Mouse (Mus musculus): ENCODE data around the gene Kif27. TPM values are rescaled to one million over a fixed set of nuclear protein-coding genes. Genes with fewer than 3 reads are reported as not detected.

Gene Kif27
- polyA plus RNA-seq, 1 experiment = 0.02 TPM

- Histone ChIP-seq H3K27ac (ENCODE audit: insufficient read depth, low read length) (no peak overlapping the region), H3K36me3 (ENCODE audit: control insufficient read depth, insufficient read depth, low read length) (no peaks in the 10 kb centered on the region), H3K27me3 (ENCODE audit: control insufficient read depth, insufficient read depth, low read length) (no peaks in the 10 kb centered on the region), H3K4me3 (ENCODE audit: extremely low read depth, insufficient read depth, insufficient read length) (no peak overlapping the region), H3K4me1 (ENCODE audit: control insufficient read depth, insufficient read depth, insufficient read length) (no peaks in the 10 kb centered on the region)
- WGBS = 76% methylated on average over 8 of the region's 8 CpGs
- no peak for TF ChIP-seq POLR2A (IDR thresholded peaks at IDR 0.05; ENCODE audit: low read depth, low read length)
- no peak for DNase-seq (ENCODE audit: low read depth in 1 of 2, low spot score in 2 of 2)
Observed at GRCm38 (mm10) chr13:58364353-58365175, 5.6 kb upstream of the Kif27 start.

GRCm38 (mm10) chr13:58359304-58359653 is 357 bp upstream of the Kif27 start:
- Histone ChIP-seq H3K27ac (ENCODE audit: insufficient read depth, low read length) (no peak overlapping the region), H3K4me1 (ENCODE audit: control insufficient read depth, insufficient read depth, insufficient read length) (no peaks in the 10 kb centered on the region)
- 23% methylated on average over 7 of the region's 7 CpGs for WGBS

DNA sequence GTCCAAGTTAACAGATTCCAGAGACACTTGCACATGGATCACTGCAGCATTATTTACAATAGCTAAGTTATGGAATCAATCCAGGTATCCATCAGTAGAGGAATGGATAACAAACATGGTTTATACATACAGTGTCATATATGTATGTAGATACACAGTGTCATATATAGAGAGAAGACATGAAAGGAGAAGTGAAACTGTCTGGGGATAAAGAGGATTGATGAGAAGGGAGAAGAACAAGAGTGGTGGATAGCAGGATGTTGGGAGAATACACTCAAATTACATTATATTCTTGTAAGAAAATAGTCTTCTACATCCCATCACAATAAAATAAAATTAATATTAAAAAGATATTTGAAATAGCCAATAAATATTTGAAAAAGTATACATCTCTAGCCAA is 5.9 kb downstream of the Kif27 start:
- Histone ChIP-seq H3K36me3 (ENCODE audit: control insufficient read depth, insufficient read depth, low read length) (no peaks in the 10 kb centered on the region), H3K27ac (ENCODE audit: insufficient read depth, low read length) (no peak overlapping the region), H3K4me3 (ENCODE audit: extremely low read depth, insufficient read depth, insufficient read length) (no peak overlapping the region), H3K4me1 (ENCODE audit: control insufficient read depth, insufficient read depth, insufficient read length) (no peaks in the 10 kb centered on the region), H3K27me3 (ENCODE audit: control insufficient read depth, insufficient read depth, low read length) (no peaks in the 10 kb centered on the region)
- no peak for TF ChIP-seq POLR2A (IDR thresholded peaks at IDR 0.05; ENCODE audit: low read depth, low read length)
- TF ChIP-seq CTCF (IDR thresholded peaks at IDR 0.05; ENCODE audit: extremely low read depth, insufficient read depth, insufficient read length, insufficient replicate concordance) = no peak
- no peak for DNase-seq (ENCODE audit: low read depth in 1 of 2, low spot score in 2 of 2)

More at GRCm38 (mm10) chr13:58359304-58359653, 357 bp upstream of the Kif27 start:
- DNase-seq (ENCODE audit: low read depth in 1 of 2, low spot score in 2 of 2) = no peak
- no peaks in the 10 kb centered on the region for H3K36me3 ChIP-seq (ENCODE audit: control insufficient read depth, insufficient read depth, low read length)
- TF ChIP-seq CTCF (IDR thresholded peaks at IDR 0.05; ENCODE audit: extremely low read depth, insufficient read depth, insufficient read length, insufficient replicate concordance) (no peak), POLR2A (IDR thresholded peaks at IDR 0.05; ENCODE audit: low read depth, low read length) (no peak)
- no peaks in the 10 kb centered on the region for H3K27me3 ChIP-seq (ENCODE audit: control insufficient read depth, insufficient read depth, low read length)
- peak overlapping the region; percentile 33; the same call in 1 of the 2 replicates for H3K4me3 ChIP-seq (ENCODE audit: extremely low read depth, insufficient read depth, insufficient read length)

DNA sequence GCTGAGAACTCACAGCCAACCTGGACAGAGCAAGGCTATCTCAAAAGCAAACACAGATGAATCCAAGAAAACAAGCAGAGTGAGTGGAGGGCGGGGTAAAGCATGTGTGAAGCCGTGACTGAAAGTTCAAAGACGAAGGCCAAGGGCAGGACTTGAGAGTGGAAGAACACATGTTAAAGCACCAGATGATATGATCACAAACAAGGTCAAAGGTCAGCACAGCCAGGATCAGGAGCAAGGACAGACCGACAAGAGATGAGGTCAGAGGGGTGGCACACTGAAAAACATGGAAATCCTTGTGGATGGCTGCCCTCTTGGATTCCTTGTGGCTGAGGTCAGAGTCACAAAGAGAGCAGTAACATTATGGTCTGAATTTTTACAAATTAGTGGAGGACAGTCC is 8.3 kb downstream of the Kif27 start:
- Histone ChIP-seq H3K27ac (ENCODE audit: insufficient read depth, low read length) (no peak overlapping the region), H3K27me3 (ENCODE audit: control insufficient read depth, insufficient read depth, low read length) (no peaks in the 10 kb centered on the region), H3K36me3 (ENCODE audit: control insufficient read depth, insufficient read depth, low read length) (no peaks in the 10 kb centered on the region), H3K4me1 (ENCODE audit: control insufficient read depth, insufficient read depth, insufficient read length) (no peaks in the 10 kb centered on the region), H3K4me3 (ENCODE audit: extremely low read depth, insufficient read depth, insufficient read length) (no peak overlapping the region)
- WGBS = 85% methylated on average over 4 of the region's 4 CpGs
- DNase-seq (ENCODE audit: low read depth in 1 of 2, low spot score in 2 of 2) = no peak
- TF ChIP-seq POLR2A (IDR thresholded peaks at IDR 0.05; ENCODE audit: low read depth, low read length) = no peak
- TF ChIP-seq CTCF (IDR thresholded peaks at IDR 0.05; ENCODE audit: extremely low read depth, insufficient read depth, insufficient read length, insufficient replicate concordance) = no peak

GRCm38 (mm10) chr13:58344505-58344904 is 14.4 kb downstream of the Kif27 start:
- Histone ChIP-seq H3K27me3 (ENCODE audit: control insufficient read depth, insufficient read depth, low read length) (no peaks in the 10 kb centered on the region), H3K4me1 (ENCODE audit: control insufficient read depth, insufficient read depth, insufficient read length) (no peaks in the 10 kb centered on the region), H3K4me3 (ENCODE audit: extremely low read depth, insufficient read depth, insufficient read length) (no peak overlapping the region), H3K27ac (ENCODE audit: insufficient read depth, low read length) (no peak overlapping the region), H3K36me3 (ENCODE audit: control insufficient read depth, insufficient read depth, low read length) (no peaks in the 10 kb centered on the region)
- WGBS = 87% methylated on average over 9 of the region's 9 CpGs
- DNase-seq (ENCODE audit: low read depth in 1 of 2, low spot score in 2 of 2) = no peak
- no peak for TF ChIP-seq POLR2A (IDR thresholded peaks at IDR 0.05; ENCODE audit: low read depth, low read length)

- Histone ChIP-seq H3K36me3 (ENCODE audit: control insufficient read depth, insufficient read depth, low read length) (no peaks in the 10 kb centered on the region), H3K4me1 (ENCODE audit: control insufficient read depth, insufficient read depth, insufficient read length) (no peaks in the 10 kb centered on the region), H3K27ac (ENCODE audit: insufficient read depth, low read length) (no peak overlapping the region), H3K4me3 (ENCODE audit: extremely low read depth, insufficient read depth, insufficient read length) (no peak overlapping the region), H3K27me3 (ENCODE audit: control insufficient read depth, insufficient read depth, low read length) (no peaks in the 10 kb centered on the region)
- TF ChIP-seq CTCF (IDR thresholded peaks at IDR 0.05; ENCODE audit: extremely low read depth, insufficient read depth, insufficient read length, insufficient replicate concordance) (no peak), POLR2A (IDR thresholded peaks at IDR 0.05; ENCODE audit: low read depth, low read length) (no peak)
- 93% methylated on average over 12 of the region's 12 CpGs for WGBS
- no peak for DNase-seq (ENCODE audit: low read depth in 1 of 2, low spot score in 2 of 2)
Observed at GRCm38 (mm10) chr13:58337456-58337855, 21.5 kb downstream of the Kif27 start.

- no peak overlapping the region for H3K27ac ChIP-seq (ENCODE audit: insufficient read depth, low read length)
- no peak overlapping the region for H3K4me3 ChIP-seq (ENCODE audit: extremely low read depth, insufficient read depth, insufficient read length)
- no peak for DNase-seq (ENCODE audit: low read depth in 1 of 2, low spot score in 2 of 2)
- H3K36me3 ChIP-seq (ENCODE audit: control insufficient read depth, insufficient read depth, low read length) = no peaks in the 10 kb centered on the region
- TF ChIP-seq POLR2A (IDR thresholded peaks at IDR 0.05; ENCODE audit: low read depth, low read length) (no peak), CTCF (IDR thresholded peaks at IDR 0.05; ENCODE audit: extremely low read depth, insufficient read depth, insufficient read length, insufficient replicate concordance) (no peak)
- H3K4me1 ChIP-seq (ENCODE audit: control insufficient read depth, insufficient read depth, insufficient read length) = no peaks in the 10 kb centered on the region
- H3K27me3 ChIP-seq (ENCODE audit: control insufficient read depth, insufficient read depth, low read length) = no peaks in the 10 kb centered on the region
- WGBS = 90% methylated on average over 5 of the region's 5 CpGs
Observed at GRCm38 (mm10) chr13:58334116-58334515, 24.8 kb downstream of the Kif27 start.
